Mouse (Mus musculus) embryonic fibroblast, embryonic 13.5 days (primary cell): ENCODE results near the gene Skp1a. TPM values are rescaled to one million over a fixed set of nuclear protein-coding genes. Genes with fewer than 3 reads are reported as not detected.

Experiments used
- H3K27ac ChIP-seq: 2 replicates; pipeline ENCODE4 v1.5.1; 2012; ENCODE audit warnings: low read length, control low read depth, inconsistent platforms; ENCODE audit not compliant: insufficient read depth
- H3K4me1 ChIP-seq: 2 replicates; pipeline ENCODE4 v1.6.1; 2011; ENCODE audit warnings: low read length; ENCODE audit not compliant: control insufficient read depth, insufficient read depth
- H3K4me3 ChIP-seq: 2 replicates; pipeline ENCODE4 v1.5.1; 2011; ENCODE audit warnings: mild to moderate bottlenecking, control low read depth, low read length; ENCODE audit not compliant: insufficient read depth
- CTCF ChIP-seq: IDR thresholded peaks from 2 replicates; pipeline ENCODE4 v1.5.1; 2011; ENCODE audit warnings: mild to moderate bottlenecking, control low read depth, low read length, moderate library complexity, borderline replicate concordance; ENCODE audit not compliant: insufficient read depth
- POLR2A ChIP-seq: IDR thresholded peaks from 2 replicates; pipeline ENCODE4 v1.6.1; 2011; ENCODE audit warnings: low read depth, mild to moderate bottlenecking, control low read depth, low read length, moderate library complexity
- polyA plus RNA-seq: library from polyadenylated mRNA; stranded (reverse); fragments of >200 nt; gene quantifications from 2 replicates; pipeline ENCODE4 v1.2.4, GENCODE M21; 2011; ENCODE audit warnings: low read depth; ENCODE audit not compliant: missing spikeins, insufficient read length

The Skp1a gene
- polyA plus RNA-seq, 1 experiment = 311 TPM

DNA sequence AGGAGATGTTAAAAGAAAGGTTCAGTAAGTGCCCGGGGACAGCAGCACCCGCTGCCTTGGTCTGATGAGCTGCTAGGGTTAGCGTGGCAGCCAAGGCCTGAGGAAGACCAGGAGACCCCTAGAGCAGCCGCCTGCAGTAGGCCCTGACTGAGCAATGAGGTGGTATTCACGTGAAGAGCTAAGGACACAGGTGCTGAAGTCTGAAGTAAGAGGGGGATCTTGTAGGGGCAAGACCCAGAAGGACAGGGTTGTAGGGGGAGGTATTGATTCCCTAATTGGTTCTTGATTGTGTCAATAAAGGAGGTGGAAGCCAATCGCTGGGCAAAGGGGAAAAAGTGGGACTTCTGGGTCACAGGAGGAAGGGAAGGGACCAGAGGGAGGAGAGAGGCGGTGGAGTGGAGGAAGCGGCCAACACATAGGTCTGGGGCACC lies 45.2 kb downstream of the Skp1a start:
- no peak for TF ChIP-seq CTCF
- TF ChIP-seq POLR2A = no peak
- Histone ChIP-seq H3K4me1 (no peaks in the 10 kb centered on the region; the same call in 1 of the 2 replicates), H3K4me3 (no peak overlapping the region), H3K27ac (no peak overlapping the region)

DNA sequence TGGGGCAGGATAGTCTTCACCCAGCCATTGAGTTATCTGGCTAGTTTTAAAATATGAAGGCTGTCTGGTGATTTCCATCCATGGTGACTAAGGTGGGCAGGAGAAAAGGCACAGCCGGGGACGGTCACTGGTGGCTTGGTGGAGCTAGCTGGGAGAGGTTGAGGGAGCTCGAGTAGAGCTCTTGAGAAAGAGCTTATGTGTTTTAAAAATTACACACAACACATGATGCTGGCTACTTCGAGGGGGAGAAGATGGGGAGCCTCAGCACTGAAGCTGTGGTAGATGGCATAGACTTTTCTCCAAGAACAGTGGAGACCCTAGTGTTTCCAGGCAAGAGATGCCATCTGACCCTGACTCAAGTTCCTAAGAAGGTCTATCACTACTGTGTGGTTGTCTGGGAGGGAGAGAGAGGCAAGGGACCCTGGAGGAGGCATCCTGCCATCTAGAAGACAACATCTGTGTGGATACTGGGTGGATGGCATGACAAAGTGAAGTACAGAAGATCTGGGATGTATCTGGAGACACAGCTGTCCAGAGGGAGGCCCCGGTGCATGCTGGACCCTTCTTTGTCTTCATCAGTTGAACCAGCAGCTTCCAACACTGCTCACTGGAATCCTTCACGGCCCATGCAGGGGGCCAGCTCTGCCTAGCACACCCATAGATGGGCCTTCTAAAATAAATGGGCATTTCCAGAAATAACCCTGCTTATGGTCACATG lies 45.8 kb downstream of the Skp1a start:
- H3K4me1 ChIP-seq = no peaks in the 10 kb centered on the region; the same call in 1 of the 2 replicates
- no peak overlapping the region for H3K4me3 ChIP-seq
- no peak for TF ChIP-seq CTCF
- TF ChIP-seq POLR2A = no peak
- H3K27ac ChIP-seq = no peak overlapping the region

DNA sequence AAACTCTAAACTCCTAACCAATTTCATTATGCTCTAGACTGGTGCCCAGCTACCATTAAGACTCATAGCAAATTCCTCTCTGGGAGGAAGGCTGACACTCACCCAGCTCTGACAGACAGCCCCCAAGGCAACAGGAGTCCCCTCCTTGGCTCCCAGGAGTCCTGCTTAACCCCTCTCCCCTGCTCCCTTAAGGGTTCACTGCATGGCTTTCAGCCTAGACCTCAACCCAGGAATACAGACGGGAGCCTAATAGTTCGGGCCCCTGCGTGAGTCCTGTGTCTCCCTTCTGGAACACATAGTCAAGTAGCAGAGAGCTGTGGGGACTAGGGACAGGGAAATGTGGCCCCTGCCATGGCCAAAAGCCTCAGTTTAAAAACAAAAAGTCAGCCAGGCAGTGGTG lies 46.4 kb downstream of the Skp1a start:
- H3K4me1 ChIP-seq = no peaks in the 10 kb centered on the region; the same call in 1 of the 2 replicates
- TF ChIP-seq CTCF = no peak
- no peak for TF ChIP-seq POLR2A
- no peak overlapping the region for H3K4me3 ChIP-seq
- no peak overlapping the region for H3K27ac ChIP-seq

DNA sequence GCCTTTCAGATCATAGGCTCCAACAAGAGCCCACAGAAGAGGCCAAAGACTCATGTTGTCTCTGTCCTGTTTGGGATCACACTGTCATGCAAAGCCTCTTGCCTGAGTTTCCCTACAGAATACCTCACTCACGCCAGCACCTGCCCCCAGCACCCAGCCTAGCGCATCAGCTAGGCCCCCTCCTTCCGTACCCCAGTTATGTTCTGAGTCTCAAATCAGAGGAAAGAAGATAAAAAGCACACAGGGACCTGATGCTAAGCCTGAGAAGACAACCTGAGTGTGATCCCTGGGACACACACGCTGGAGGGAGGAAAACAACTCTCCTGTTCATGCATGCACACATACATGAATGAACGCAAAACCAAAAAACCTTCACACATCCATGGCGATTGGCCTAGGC lies 47.2 kb downstream of the Skp1a start:
- no peak for TF ChIP-seq POLR2A
- TF ChIP-seq CTCF = no peak
- no peak overlapping the region for H3K4me3 ChIP-seq
- H3K4me1 ChIP-seq = no peaks in the 10 kb centered on the region
- no peak overlapping the region for H3K27ac ChIP-seq

DNA sequence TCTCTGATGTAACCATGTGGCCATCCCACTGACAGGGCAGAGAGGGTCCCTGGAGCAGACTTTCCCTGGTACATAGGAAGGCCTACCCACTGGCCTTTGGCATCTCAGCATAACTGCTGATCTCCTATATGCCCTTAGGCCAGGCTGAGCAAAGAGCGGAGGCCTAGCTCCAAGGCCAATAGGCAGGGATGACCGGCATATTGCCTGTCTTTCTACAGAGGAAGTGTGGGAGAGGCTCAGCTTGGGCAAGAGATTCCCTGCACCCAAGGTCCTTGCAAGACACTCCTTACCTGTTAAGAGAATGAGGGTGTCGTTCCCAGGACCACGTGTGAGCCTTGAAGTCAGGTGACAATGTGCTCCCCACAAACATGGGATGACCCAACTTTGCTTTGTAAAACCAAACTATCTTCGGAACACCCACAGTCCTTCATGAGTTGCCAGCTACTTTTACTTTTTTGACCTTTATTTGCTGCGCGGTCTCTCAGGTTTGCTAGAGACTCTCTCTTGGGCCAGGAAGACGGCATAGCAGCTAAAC lies 47.9 kb downstream of the Skp1a start:
- TF ChIP-seq POLR2A (no peak), CTCF (no peak)
- no peak overlapping the region for H3K4me3 ChIP-seq
- H3K4me1 ChIP-seq = no peaks in the 10 kb centered on the region
- no peak overlapping the region for H3K27ac ChIP-seq

DNA sequence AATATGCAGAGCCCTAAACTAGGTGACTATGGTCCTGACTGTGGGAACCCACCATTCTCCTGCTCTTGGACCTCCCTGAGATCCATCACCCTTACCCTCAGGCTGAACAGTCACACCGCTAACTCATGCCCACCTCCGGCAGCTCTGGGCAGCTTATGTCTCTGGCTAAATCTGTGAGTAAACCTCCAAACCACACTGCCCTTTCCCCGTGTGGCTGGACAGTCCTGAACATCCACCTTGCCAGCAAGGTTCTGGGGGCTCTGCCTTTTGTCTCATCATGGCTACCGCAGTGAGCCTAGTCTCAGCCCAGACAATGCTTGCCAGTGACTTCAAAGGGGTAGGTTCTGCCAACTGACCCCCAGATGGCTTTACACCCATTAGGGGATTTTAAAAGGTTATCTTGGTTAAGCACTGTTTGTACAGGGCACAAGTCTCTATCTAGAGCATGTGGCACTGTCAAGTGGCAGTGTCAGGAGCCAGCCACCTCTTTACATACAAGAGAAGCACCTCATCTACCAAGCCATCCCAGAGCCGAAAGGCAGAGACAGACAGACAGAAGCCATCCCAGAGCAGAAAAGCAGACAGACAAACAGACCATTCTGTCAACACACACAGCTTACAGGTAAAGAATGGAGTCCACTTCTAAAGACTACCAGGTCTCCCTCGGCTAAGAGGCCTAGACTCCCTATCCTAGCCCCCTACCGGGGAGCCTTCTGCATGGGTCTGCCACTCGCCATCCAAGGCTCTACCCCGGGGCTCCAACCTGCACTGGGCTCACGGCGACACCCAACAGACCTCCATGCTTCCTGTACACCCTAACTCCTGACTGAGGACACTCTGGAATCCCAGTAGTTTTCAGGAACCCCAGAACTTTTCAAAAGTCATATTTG lies 49.0 kb downstream of the Skp1a start:
- no peak overlapping the region for H3K4me3 ChIP-seq
- no peak for TF ChIP-seq POLR2A
- no peak for TF ChIP-seq CTCF
- H3K4me1 ChIP-seq = no peaks in the 10 kb centered on the region
- H3K27ac ChIP-seq = no peak overlapping the region

DNA sequence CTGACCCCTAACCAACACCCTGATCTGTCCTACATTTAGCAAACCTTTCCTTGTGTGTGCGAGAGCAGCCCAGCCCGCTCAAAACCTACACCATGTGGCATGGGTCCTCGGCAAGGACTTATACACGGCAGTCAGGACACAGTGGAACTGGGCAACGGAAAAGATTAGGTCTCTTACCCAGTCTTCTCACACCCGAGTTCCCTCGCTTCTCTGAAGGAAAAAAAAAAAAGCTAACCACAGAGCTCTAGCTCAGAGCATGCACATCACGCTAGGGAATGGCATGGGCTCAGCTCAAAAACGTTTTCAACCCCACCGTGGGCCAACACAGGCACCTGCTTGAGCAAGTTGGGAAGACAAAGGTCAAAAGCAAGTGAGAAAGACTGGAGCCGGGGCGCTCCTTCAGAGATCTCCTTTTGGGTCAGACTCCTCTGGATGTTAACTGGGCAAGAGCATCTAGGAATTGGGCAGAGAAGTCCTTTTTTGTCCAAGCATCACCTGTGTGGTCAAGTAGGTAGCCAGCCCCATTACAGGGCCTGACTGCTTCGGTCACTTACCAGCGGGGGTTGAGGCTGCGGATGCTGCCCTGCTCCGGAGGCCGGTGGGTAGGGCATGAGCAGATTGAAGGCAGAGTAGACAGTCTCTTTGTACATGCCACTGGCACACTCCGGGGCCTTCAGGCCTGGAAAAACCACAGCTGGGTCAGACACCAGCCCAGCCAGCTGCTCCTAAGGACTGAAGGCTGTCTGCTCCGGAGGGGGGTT lies 50.0 kb downstream of the Skp1a start:
- Histone ChIP-seq H3K4me1 (no peaks in the 10 kb centered on the region), H3K27ac (no peak overlapping the region), H3K4me3 (no peak overlapping the region)
- TF ChIP-seq CTCF = no peak

- no peak overlapping the region for H3K27ac ChIP-seq
- TF ChIP-seq CTCF (no peak), POLR2A (no peak)
- H3K4me3 ChIP-seq = peak overlapping the region; percentile 49
- H3K4me1 ChIP-seq = no peaks in the 10 kb centered on the region
Observed at GRCm38 (mm10) chr11:52282420-52282773, 50.6 kb downstream of the Skp1a start.

DNA sequence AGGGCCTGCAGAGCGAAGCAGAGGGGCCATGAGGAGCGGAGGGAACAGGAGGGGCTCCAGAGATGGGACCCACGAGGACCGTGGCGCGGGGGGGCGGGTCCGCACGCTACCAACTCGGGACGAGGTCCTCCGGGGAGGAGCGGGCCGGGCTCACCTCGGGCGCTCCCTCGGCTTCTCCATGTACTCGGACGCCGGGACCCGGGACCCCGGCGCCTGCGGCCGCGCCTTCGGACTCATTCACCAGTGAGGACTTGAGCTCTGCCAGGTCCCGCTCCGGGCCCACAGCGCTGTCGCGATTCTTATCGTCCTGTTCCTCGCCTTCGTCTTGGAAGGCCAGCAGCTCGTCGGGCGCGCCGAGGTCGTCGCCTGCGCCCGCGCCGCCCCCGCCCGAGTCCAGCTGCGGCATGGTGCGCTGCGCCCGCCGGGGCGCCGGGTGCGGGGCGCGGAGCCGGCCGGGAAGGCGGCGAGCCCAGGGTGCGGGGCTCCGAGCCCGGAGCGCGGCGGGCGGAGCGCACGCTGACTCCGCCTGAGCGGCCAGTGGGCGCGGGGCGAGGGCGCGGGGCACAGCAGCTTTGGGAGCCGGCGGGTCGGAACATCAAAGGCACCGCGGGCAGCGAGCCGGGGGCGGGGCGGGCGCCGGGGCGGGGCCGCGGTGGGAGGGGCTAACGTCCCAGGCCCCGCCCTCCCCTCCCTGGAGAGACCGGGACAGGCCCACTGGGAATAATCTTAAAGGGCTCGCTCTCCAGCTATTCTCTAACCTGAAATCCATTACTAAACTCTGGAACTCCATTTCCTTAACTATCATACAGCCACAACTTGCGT lies 51.2 kb downstream of the Skp1a start, which contains the start of gene Tcf7:
Tcf7 (minus strand) TSS at position 241 of the 822 bp plus-strand sequence.
- TF ChIP-seq POLR2A (no peak), CTCF (no peak)
- no peak within 1 kb of the TSS for H3K27ac ChIP-seq
- no peaks in the 10 kb centered on the region for H3K4me1 ChIP-seq
- peak within 1 kb of the TSS; percentile 49 for H3K4me3 ChIP-seq
